Mouse (Mus musculus) left cerebral cortex, postnatal 36 days (tissue): ENCODE data around the gene Eid2. TPM values are rescaled to one million over a fixed set of nuclear protein-coding genes. Genes with fewer than 3 reads are reported as not detected.

Experiments
- DNase-seq, 2 experiments: peaks; one replicate each; pipeline ENCODE4 v3.0.0; 2021 to 2022; ENCODE audit warnings: low spot score in 2 of 2, mixed read lengths in 1 of 2
- intact Hi-C: fragments of 180-260 bp; cut with DNase I; formaldehyde crosslinking; loops from one replicate; pipeline ENCODE4 v1.15.1; 2025
- total RNA-seq, 2 experiments: library from RNA; stranded (reverse); gene quantifications; 2 replicates each; pipeline ENCODE4 v1.2.3; 2021

Gene Eid2
- total RNA-seq, 2 experiments from 2014 or later: 59.9 to 66.6 TPM

GRCm38 (mm10) chr7:28280630-28281029 is 12.9 kb downstream of the Eid2 start:
- intact Hi-C loops: no loop called here
- no peak for DNase-seq

- intact Hi-C loops: no loop called here
- no peak for DNase-seq
These were observed 22.5 kb downstream of the Eid2 start for GRCm38 (mm10) chr7:28290165-28290564.

DNA sequence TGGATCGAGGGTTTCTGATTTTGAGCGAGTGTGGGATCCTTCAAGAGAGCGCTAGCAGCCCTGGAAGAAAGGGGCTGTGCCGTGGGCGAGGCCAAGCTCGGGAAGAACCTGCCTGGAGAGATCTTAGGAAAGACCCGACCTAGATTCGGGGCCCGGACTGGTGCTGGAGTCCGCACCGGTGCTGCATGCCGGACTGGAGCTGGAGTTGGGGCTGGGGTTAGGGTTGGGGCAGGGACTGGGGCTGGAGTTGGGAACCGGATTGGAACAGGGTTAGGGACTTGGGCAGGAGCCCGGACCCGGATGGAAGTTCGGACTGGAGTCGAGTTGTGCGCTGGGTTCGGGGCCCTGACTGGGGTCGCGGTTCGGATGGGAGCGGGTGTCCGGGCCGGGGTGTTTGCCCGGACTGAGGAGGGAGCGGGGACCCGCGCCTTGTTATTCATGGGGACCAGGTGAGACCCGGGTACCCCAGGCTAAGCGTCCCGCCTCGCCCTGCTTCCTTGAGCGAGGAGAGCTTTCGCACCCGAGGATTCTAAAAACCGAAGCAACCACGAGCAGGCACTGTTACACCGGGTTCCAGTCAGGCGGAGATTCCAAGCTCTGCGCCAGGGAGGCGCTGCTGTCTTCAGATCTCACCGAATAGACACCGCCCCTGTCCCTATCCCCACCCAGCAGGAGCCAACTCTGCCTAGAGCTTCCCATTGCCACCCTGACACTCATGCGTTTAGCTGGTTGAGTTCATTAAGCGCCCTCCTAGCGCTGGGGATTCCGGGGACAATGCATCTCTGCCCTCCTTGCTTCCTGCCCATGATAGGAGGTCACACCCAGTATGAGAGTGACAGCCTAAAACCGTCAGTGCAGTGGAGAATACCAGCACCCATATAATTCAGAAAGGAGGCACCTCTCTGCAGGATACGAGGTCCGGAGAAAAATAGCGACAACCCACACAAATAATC is 23.2 kb downstream of the Eid2 start, which contains the start of gene Selenov:
Gene Selenov (minus strand): TSS at position 549 of the 953 bp plus-strand sequence.
- DNase-seq: peak; percentile 37 to 39
- intact Hi-C loops: no loop called here

DNA sequence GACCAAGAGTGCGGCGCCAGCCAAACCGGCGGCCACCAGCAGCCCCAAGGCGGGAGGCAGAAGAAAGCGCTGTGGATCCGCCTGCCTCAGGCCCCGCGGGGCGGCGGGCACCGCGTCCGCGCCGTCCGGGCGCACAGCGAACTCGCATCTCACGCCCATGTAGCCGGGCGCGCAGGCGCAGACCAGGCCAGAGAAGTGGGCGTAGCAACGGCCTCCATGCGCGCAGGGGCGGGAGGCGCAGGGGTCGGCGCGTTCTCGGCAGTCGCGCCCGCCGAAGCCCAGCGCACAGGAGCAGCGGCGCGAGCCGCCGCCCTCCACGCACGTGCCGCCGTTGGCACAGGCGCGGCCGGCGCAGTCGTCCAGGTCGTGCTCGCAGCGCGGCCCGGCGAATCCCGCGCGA is 26.8 kb downstream of the Eid2 start:
- intact Hi-C loops: no loop called here
- peak; percentile 74 to 81 for DNase-seq

- intact Hi-C loops: loop anchor here (5.0 kb wide), 1 partner anchor 152 kb away; no protein-coding TSS in a partner anchor
- peak in 1 of 2 experiments; percentile 16 for DNase-seq
These were observed 31.4 kb downstream of the Eid2 start for GRCm38 (mm10) chr7:28298837-28299625.

GRCm38 (mm10) chr7:28301616-28302433 is 34.1 kb downstream of the Eid2 start, which contains the start of gene Dll3:
Gene Dll3 (minus strand): TSS chr7:28302238.
- intact Hi-C loops: loop anchor here (10.0 kb wide), 1 partner anchor 247 kb away; the partner anchor contains the start of gene Psmc4
- DNase-seq: peak in 1 of 2 experiments; percentile 19

DNA sequence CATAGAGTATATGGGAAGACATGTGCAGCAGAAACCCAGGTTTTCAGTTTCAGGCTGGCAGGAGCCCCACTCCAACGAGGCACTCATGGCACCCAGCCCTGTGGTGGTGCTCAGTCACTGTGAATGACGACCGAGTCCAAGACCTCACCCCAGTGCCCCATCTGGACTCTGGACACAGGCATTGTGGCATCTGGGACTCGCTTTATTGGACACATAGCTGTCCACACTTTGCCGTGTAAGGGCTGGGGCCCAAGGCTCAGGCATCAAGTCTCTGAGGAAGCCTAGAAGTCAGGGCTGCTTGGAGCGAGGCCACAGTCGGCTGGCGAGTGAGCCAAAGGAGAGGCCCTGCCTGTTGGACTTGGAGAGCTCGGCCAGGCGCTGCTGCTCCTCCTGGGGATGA is 38.0 kb downstream of the Eid2 start:
- intact Hi-C loops: loop anchor here (10.0 kb wide), 1 partner anchor 251 kb away; the partner anchor contains the start of gene Psmc4
- DNase-seq: no peak

- DNase-seq: no peak
These were observed 38.5 kb downstream of the Eid2 start for GRCm38 (mm10) chr7:28306216-28306615.

DNA sequence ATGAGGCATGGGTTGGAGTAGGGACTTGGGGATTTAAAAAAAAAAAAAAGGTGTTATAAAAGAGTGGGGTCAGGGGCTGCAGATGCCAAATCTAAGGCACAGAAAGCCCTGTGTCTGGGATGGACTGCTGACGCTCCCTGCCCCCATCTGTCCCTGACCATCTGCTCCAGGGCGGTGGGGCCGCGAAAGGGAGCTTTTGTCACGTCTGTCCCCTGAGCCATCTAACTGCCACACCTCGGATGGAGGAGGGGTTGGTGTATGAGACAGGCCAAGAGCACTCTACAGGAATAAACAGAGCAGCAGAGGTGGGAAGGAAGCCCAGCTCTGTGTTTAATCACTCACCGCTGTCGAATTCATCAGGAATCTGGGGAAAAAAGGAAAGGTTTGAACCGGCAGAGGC is 42.1 kb downstream of the Eid2 start:
- intact Hi-C loops: loop anchor here (10.0 kb wide), 1 partner anchor 255 kb away; the partner anchor contains the start of gene Psmc4
- no peak for DNase-seq

More at GRCm38 (mm10) chr7:28306216-28306615, 38.5 kb downstream of the Eid2 start:
- intact Hi-C loops: loop anchor here (10.0 kb wide), 1 partner anchor 251 kb away; the partner anchor contains the start of gene Psmc4

GRCm38 (mm10) chr7:28311151-28311925 is 43.7 kb downstream of the Eid2 start:
- DNase-seq: no peak
- intact Hi-C loops: no loop called here

GRCm38 (mm10) chr7:28311926-28312543 is 44.4 kb downstream of the Eid2 start, which contains the start of gene Timm50:
Gene Timm50 (minus strand): TSS chr7:28312072.
- DNase-seq: peak; percentile 99
- intact Hi-C loops: loop anchor here (1.0 kb wide), 1 partner anchor 26 kb away; the partner anchor contains the start of gene Supt5

GRCm38 (mm10) chr7:28318036-28318435 is 50.4 kb downstream of the Eid2 start:
- intact Hi-C loops: no loop called here

GRCm38 (mm10) chr7:28318714-28319113 is 51.0 kb downstream of the Eid2 start:
- intact Hi-C loops: no loop called here
- no peak for DNase-seq

More at GRCm38 (mm10) chr7:28318036-28318435, 50.4 kb downstream of the Eid2 start:
- DNase-seq: no peak

Other genes starting within 250 kb of the Eid2 start
- 100 to 1,000 TPM; 120 to 132 TPM for gene Psmc4, start 217.8 kb upstream of the Eid2 start, total RNA-seq
- under 1 TPM; 0.20 to 0.32 TPM for gene Fcgbp, start 196.6 kb upstream of the Eid2 start, total RNA-seq
- gene 9530053A07Rik, start 138.4 kb upstream of the Eid2 start, total RNA-seq: under 1 TPM; 0.07 TPM
- gene Fbl, start 98.2 kb upstream of the Eid2 start, total RNA-seq: 10 to 100 TPM; 50.3 to 54.8 TPM
- gene Dyrk1b, start 88.4 kb upstream of the Eid2 start, total RNA-seq: 10 to 100 TPM; 46.7 to 54.8 TPM
- gene Eid2b, start 9.9 kb downstream of the Eid2 start, total RNA-seq: 10 to 100 TPM; 33.3 to 37.8 TPM
- gene Selenov, start 23.3 kb downstream of the Eid2 start, total RNA-seq: under 1 TPM; 0.43 to 0.44 TPM
- gene Dll3, start 34.4 kb downstream of the Eid2 start, total RNA-seq: 1 to 10 TPM; 1.4 to 1.8 TPM
- gene Timm50, start 44.2 kb downstream of the Eid2 start, total RNA-seq: 10 to 100 TPM; 44.1 to 46.3 TPM
- gene Supt5, start 70.9 kb downstream of the Eid2 start, total RNA-seq: 100 to 1,000 TPM; 120 to 122 TPM
- gene Rps16, start 82.8 kb downstream of the Eid2 start, total RNA-seq: 100 to 1,000 TPM; 425 to 456 TPM
- 1 to 10 TPM; 6.2 to 9.7 TPM for gene Plekhg2, start 104.7 kb downstream of the Eid2 start, total RNA-seq
- 1 to 10 TPM; 2.6 to 3.3 TPM for gene Zfp36, start 112.4 kb downstream of the Eid2 start, total RNA-seq
- gene Med29, start 124.8 kb downstream of the Eid2 start, total RNA-seq: 10 to 100 TPM; 17.9 to 21.3 TPM
- 10 to 100 TPM; 59.0 to 72.1 TPM for gene Paf1, start 125.1 kb downstream of the Eid2 start, total RNA-seq
- 1 to 10 TPM; 1.3 to 2.0 TPM for gene Gmfg, start 169.6 kb downstream of the Eid2 start, total RNA-seq
- gene Lrfn1, start 184.1 kb downstream of the Eid2 start, total RNA-seq: 10 to 100 TPM; 85.9 to 93.8 TPM
- not detected for gene Ifnl2, start 242.6 kb downstream of the Eid2 start, total RNA-seq